Mouse (Mus musculus): ENCODE results near the gene Camta1.

Gene Camta1

DNA sequence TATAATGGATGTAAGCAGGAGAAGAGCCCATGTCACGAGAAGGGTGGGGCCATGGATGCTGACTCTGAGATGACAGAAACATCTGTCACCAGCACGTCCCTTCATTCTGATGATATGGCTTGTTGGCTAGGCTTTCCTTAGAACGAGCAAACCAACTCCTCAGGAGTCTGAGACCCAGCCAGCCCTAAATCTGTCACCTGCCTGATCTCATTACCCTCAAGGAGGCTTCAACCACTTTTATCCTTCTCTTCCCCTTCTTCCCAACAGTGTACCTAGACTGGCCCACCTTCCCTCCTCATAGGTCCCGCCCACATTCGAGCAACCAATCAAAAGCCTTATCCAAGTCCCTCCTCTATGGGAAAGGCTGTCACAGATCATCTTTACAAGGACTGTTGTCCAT is 173.5 kb downstream of the Camta1 start:
- no peak for DNase-seq (ENCODE audit: low read depth, low spot score)

DNA sequence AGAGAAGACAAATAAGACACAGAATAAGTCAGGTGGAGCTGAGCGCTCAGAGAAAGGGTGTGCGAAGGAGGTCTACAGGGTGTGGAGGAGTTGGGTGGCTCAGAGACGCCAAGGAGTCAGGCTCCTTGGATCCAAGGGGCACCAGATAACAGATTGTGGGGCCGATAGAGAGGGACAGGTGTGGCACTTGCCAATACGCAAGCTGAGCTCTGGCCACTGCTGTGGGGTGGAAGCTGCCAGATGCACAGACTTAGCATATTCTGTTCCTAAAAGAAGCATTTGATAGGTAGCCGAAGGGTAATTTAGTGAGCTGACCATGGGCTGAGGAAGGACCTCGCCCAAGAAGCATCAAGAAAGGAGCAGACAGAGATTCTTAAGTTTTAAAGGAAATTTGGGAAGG is 177.1 kb downstream of the Camta1 start:
- DNase-seq (ENCODE audit: low read depth, low spot score) = no peak

DNA sequence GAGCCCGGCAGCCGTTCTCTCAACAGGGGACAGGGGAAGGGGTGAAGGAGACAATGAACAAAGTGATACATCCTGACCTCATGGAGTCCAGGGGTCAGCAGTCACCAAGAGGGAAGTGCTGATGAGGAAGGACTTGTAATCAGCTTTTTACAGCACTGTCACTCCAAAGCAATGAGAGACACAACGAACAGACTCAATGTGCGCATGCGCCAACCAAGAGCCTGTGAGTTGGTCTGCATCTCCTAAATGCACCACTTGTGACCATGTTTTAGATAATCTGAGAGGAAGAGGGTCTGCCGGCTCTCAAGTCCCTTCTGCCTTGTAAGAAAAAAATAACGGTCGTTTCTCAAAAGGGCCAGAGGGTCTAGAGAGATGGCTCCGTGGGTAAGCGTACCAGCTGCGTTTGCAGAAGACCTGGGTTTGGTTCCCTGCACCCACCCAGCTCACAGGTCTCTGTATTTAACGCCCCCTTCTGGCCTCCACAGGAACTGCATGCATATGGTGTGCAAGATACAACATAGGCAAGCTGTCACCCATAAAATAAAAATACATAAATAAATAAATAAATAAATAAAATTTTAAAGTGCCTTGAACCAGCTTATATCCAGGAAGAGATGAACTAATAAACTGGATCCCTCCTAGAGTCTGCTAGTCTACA is 178.7 kb downstream of the Camta1 start:
- no peak for DNase-seq (ENCODE audit: low read depth, low spot score)

- no peak for DNase-seq (ENCODE audit: low read depth, low spot score)
These were observed 189.2 kb downstream of the Camta1 start for GRCm38 (mm10) chr4:151672452-151672851.

DNA sequence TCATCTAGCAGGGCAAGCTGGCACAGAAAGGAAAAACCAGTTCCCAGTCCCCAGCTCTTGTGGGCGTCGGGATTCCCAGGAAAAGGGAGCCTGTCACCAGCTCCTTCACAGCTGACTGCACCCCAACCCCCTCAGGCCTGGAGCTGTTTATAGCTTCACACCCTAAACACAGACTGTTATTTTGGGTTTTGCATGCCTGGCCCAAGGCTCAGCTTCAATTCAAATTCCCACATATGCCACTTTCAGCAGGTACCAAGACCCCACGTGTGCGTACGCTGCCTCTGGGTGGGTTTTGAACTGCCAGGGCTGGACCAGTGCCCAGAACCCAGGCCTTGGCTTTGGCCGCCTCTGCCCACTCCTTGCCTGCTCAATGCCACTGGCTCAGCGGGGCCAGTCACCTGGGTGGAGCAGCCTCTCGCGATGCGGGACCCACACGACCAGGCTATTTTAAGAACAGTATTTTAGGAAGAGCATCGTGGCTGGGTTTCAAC is 195.2 kb downstream of the Camta1 start:
- no peak for DNase-seq (ENCODE audit: low read depth, low spot score)

DNA sequence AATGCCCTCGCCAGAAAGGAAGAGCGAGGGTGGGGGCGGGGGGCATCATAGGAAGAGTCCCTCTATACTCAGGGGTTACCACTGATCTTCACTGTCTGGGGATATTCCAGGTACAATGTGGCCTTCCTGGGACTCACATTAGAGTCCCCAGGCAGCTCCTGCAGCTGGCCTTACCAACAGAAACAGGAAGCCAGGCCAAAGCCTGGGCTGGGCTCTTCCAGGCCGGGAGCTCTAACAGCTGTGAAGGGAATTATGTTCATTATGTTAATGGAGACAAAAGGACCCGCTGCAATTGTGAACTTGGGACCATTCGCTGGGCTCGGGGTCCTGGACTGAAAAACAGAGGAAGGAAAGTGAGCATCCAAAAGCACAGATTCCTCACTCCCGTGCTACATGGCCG is 200.2 kb downstream of the Camta1 start:
- no peak for DNase-seq (ENCODE audit: low read depth, low spot score)

DNA sequence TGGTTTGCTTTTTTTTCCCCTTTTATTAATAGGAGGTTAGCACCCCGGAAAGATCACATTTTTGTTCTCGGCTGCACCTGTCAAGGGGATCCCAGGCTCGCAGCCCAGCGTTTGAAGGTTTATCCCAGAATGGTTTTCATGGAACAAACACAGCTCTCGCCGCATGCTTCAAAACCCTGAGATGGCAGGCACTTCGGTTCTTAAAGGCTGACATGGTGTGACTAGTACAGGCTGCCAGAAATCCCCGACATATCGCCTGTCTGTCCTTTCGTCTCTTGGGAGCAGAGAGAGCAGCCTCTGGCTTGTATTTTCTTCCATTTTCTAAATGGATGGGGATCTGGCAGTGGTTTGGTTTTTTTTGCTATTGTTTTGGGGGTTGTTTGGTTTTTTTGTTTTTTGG is 205.2 kb downstream of the Camta1 start:
- DNase-seq (ENCODE audit: low read depth, low spot score) = no peak

GRCm38 (mm10) chr4:151655637-151656385 is 205.9 kb downstream of the Camta1 start:
- no peak for DNase-seq (ENCODE audit: low read depth, low spot score)

- DNase-seq (ENCODE audit: low read depth, low spot score) = no peak
These were observed 206.4 kb downstream of the Camta1 start for GRCm38 (mm10) chr4:151655227-151655626.

DNA sequence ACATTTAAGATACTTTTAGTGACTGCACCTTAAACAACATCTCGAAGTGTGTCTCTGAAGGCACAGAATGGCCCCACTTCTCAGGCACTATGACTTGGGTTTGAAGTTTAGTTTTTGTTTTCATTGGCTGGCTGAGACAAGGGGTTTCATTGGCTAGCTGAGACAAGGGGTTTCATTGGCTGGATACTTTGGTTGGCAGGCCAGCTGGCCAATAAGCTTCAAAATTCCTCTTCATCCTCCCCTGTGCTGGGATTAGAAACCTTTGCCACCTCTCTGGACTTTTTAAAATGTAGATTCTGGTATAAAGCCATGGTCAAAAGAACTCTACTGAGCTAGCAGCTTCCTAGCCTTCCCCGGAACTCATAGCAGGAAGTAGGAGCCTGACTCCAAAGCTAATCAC is 219.3 kb downstream of the Camta1 start:
- DNase-seq (ENCODE audit: low read depth, low spot score) = no peak

DNA sequence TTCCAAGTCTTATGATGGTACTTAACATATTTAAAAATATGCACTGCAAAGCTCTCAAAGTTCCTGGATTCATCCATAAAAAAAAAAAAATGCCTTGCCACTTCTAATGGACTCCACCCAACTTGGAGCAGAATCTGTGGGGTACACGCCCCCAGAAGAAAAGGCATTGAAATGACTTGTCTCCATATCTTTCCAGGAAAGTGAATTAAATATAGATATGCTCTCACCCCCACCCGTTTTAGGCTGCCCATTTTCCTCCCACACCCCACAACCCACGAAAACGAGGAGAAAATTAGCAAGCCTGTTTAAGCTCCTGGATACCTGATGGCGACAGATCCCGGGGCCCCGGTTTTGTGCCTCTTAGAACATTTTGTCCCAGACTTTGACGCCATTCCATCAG is 220.7 kb downstream of the Camta1 start:
- no peak for DNase-seq (ENCODE audit: low read depth, low spot score)

DNA sequence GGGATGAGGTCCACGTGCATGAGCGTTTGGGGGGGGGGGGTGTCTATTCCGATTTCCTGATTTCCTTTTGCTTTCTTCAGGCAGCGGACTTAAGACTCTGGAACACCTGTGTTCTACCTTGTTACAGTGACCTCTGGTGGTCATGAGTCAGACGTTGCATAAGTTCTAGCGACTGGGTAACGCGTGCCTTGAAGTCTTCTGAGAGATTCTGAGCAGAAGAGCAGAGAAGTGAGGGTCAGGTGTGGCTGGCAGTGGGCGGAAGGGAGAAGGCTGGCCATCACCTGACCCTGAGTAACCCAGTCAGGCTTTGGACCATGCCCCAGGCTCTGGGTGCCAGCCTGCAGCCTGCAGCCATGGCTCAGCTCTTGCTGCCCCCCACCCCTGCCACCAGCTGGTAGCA is 222.7 kb downstream of the Camta1 start:
- DNase-seq (ENCODE audit: low read depth, low spot score) = peak; percentile 26

DNA sequence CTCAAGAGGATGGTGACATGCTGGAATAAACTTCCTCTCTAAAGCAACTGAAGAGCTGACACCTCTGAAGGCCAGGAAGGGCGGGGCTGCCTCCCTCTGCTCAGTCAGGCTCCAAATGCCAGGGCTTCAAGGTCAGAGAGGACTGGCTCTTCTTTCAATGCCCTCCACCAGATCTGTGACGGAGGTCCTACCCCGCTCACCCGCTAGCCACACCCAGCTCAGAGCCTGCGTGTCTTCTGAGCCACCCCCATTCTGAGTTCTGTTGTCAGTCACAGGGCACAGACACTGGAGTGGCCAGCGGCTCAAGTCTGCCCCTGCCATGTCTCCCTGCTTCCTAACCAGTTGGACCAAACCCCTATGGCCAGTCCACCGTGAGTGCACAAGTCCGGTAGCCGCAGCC is 224.3 kb downstream of the Camta1 start:
- no peak for DNase-seq (ENCODE audit: low read depth, low spot score)

- DNase-seq (ENCODE audit: low read depth, low spot score) = no peak
These were observed 226.9 kb downstream of the Camta1 start for GRCm38 (mm10) chr4:151634771-151635170.

GRCm38 (mm10) chr4:151633795-151634194 is 227.9 kb downstream of the Camta1 start:
- DNase-seq (ENCODE audit: low read depth, low spot score) = no peak

DNA sequence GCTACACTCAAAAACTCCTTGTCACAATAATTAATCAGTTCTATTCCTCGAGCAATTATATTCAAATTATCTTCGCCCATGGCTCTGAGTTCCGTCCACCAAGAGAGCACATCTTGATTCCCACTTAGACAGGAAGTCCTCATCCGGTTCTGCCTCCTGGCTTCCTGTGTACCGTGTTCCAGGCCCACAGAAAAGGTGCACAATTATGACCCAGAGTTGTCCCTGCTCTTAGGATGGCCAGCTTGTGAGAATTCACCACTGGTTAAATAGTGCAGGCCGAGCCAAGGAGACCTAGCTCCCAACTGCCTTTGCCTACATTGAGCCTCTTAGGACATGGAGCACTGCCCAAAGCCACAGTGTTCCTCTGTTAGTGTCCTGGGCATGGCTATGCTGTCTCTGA is 229.4 kb downstream of the Camta1 start:
- no peak for DNase-seq (ENCODE audit: low read depth, low spot score)

- DNase-seq (ENCODE audit: low read depth, low spot score) = no peak
These were observed 231.0 kb downstream of the Camta1 start for GRCm38 (mm10) chr4:151630664-151631063.

GRCm38 (mm10) chr4:151630231-151630630 is 231.4 kb downstream of the Camta1 start:
- no peak for DNase-seq (ENCODE audit: low read depth, low spot score)

GRCm38 (mm10) chr4:151619541-151620016 is 242.1 kb downstream of the Camta1 start:
- DNase-seq (ENCODE audit: low read depth, low spot score) = no peak

DNA sequence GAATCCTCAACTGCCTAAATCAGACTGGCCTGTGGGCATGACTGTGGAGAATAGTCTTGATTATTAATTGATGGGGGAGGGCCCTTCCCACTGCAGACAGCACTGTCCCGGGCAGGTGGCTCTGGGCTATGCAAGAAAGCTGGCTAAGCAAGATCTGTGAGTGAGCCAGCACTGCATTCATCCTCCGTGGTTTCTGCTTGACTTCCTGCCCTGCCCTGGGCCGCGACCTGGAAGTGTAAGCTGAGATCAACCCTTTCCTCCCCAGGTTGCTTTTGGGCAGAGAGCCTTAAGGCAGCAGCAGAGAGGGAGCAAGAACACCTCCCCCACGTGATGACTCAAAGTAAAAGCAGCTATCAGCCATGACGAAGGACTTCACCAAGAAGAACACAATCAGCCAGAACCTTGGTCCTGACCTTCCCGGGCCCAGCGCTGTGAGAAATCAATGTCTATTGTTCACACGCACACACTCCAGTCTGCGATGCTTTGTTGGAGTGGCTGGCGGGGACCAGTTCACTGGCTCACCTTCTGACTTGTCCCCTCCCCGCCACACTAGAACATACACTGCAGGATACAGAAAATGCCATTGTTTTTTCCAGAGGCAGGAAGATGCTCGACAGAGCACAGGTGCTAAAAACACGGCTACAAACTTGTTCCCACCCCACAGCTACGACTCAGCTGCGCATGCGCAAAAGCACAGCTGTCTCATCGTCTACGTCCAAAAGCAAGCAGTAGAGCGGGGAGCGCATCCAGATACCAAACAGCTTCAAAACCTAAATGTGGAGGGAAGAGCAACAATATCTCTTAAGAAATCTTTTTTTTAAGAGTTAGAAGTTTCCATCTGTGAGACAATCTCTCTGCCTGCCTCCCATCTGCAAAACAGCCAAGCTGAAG is 243.0 kb downstream of the Camta1 start:
- DNase-seq (ENCODE audit: low read depth, low spot score) = no peak

- no peak for DNase-seq (ENCODE audit: low read depth, low spot score)
These were observed 250.1 kb downstream of the Camta1 start for GRCm38 (mm10) chr4:151611621-151612020.

DNA sequence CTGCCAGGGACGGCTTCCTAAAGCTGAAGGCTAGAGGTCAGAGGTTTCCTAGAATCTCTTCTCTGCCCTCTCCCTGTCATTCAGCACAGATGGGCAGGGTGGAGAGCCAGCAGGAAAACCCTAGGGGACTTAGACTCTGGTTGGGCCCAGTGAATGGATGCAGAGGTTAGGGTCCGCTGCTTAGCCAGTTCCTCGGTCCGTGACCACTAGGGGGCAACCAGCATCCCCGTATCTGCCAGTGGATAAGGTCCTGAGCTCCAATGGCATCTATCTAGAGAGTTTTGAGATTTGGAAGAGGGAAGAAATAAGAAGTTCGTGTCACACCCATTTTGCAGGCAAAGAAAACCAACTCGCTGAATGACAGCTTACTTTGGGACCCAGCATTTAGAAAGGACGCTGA is 251.4 kb downstream of the Camta1 start:
- DNase-seq (ENCODE audit: low read depth, low spot score) = peak; percentile 26
